Mouse (Mus musculus) heart, postnatal 0 days (tissue): Measurements from ENCODE around the gene Cxcr2. TPM values are rescaled to one million over a fixed set of nuclear protein-coding genes. Genes with fewer than 3 reads are reported as not detected.

ENCODE experiments used
- ATAC-seq: fragments of 200-750 bp; cut with Nextera tagmentation; 2 replicates; pipeline ENCODE4 v1.8.0; 2017; ENCODE audit warnings: low read depth, moderate number of reproducible peaks, moderate library complexity; ENCODE audit not compliant: insufficient read depth
- DNase-seq: peaks from one replicate; pipeline ENCODE4 v3.0.0-alpha.2; 2016; ENCODE audit warnings: low spot score
- H3K27ac ChIP-seq: fragments of 300-500 bp; sonication (generic); 2 replicates; pipeline ENCODE4 v1.5.1; 2014; ENCODE audit warnings: low read depth, mild to moderate bottlenecking
- H3K27me3 ChIP-seq: fragments of 300-500 bp; sonication (generic); 2 replicates; pipeline ENCODE4 v1.6.1; 2014; ENCODE audit warnings: low read length, mixed read lengths; ENCODE audit not compliant: control insufficient read depth, insufficient read depth
- H3K36me3 ChIP-seq: fragments of 300-500 bp; sonication (generic); replicated peaks from 2 replicates; pipeline ENCODE4 v1.6.1; 2014; ENCODE audit warnings: low read length, mixed read lengths; ENCODE audit not compliant: control insufficient read depth, insufficient read depth
- H3K4me1 ChIP-seq: fragments of 300-500 bp; sonication (generic); 2 replicates; pipeline ENCODE4 v1.6.1; 2014; ENCODE audit warnings: antibody characterized with exemption; ENCODE audit not compliant: control insufficient read depth, insufficient read depth
- H3K4me2 ChIP-seq: fragments of 300-500 bp; sonication (generic); 2 replicates; pipeline ENCODE4 v1.6.1; 2014; ENCODE audit warnings: low read depth, mild to moderate bottlenecking, low read length, moderate library complexity
- H3K4me3 ChIP-seq: fragments of 300-500 bp; sonication (generic); 2 replicates; pipeline ENCODE4 v1.5.1; 2014; ENCODE audit warnings: low read depth, low read length
- H3K9ac ChIP-seq: fragments of 300-500 bp; sonication (generic); replicated peaks from 2 replicates; pipeline ENCODE4 v1.6.1; 2014; ENCODE audit warnings: low read depth, low read length, mixed read lengths
- H3K9me3 ChIP-seq: fragments of 300-500 bp; sonication (generic); replicated peaks from 2 replicates; pipeline ENCODE4 v1.6.1; 2016; ENCODE audit warnings: low read length; ENCODE audit not compliant: control insufficient read depth
- CTCF ChIP-seq: IDR thresholded peaks from 2 replicates; pipeline ENCODE4 v1.5.1; 2016; ENCODE audit warnings: antibody characterized with exemption, control low read depth, low read depth
- EP300 ChIP-seq: IDR thresholded peaks from 2 replicates; pipeline ENCODE4 v1.6.1; 2016; ENCODE audit warnings: antibody characterized with exemption, low read depth
- WGBS: fragments of 180-500 bp; shearing (Covaris S2); extraction: QIAGEN DNeasy Blood & Tissue Kit; methylation state at CpG from one replicate; pipeline ENCODE4 v1.1.7; 2014; 5-methylcytosine and 5-hydroxymethylcytosine counted together
- polyA plus RNA-seq: library from polyadenylated mRNA; unstranded; fragments of >200 nt; fragmentation: Nextera tagmentation; extraction: Ambion mirVana; gene quantifications from 2 replicates; pipeline ENCODE4 v1.2.1, GENCODE M21; 2015
- total RNA-seq: library from RNA; depleted of rRNA; stranded (reverse); fragments of >200 nt; gene quantifications from 2 replicates; pipeline ENCODE4 v1.2.3, GENCODE M21; 2014; ENCODE audit warnings: low replicate concordance

Gene Cxcr2
- total and polyA plus RNA-seq, 2 experiments from 2014 or later = 0.08 TPM; not detected in 1

GRCm38 (mm10) chr1:74130883-74131659 is 22.7 kb upstream of the Cxcr2 start:
- WGBS = 83% methylated on average over 8 of the region's 8 CpGs
- no peaks in the 10 kb centered on the region for H3K4me1 ChIP-seq
- ATAC-seq = no peak
- TF ChIP-seq CTCF (no peak), EP300 (no peak)
- H3K9me3 ChIP-seq = no peaks in the 10 kb centered on the region
- H3K27me3 ChIP-seq = no peaks in the 10 kb centered on the region
- no peaks in the 10 kb centered on the region for H3K36me3 ChIP-seq
- H3K4me3 ChIP-seq = no peak overlapping the region
- H3K9ac ChIP-seq = no peak overlapping the region
- H3K27ac ChIP-seq = no peak overlapping the region
- DNase-seq = no peak
- no peak overlapping the region for H3K4me2 ChIP-seq

- DNase-seq (no peak), ATAC-seq (no peak)
- no peaks in the 10 kb centered on the region for H3K36me3 ChIP-seq
- peak; percentile 29 for TF ChIP-seq CTCF
- TF ChIP-seq EP300 = no peak
- H3K4me2 ChIP-seq = no peak overlapping the region
- 65% methylated on average over 3 of the region's 3 CpGs for WGBS
- H3K4me1 ChIP-seq = no peaks in the 10 kb centered on the region
- no peak overlapping the region for H3K27ac ChIP-seq
- H3K9ac ChIP-seq = no peak overlapping the region
- no peaks in the 10 kb centered on the region for H3K9me3 ChIP-seq
- H3K27me3 ChIP-seq = no peaks in the 10 kb centered on the region
- H3K4me3 ChIP-seq = no peak overlapping the region
These were observed 21.8 kb upstream of the Cxcr2 start for GRCm38 (mm10) chr1:74132011-74132410.

- no peak overlapping the region for H3K27ac ChIP-seq
- H3K27me3 ChIP-seq = no peaks in the 10 kb centered on the region
- WGBS = 67% methylated on average over 6 of the region's 6 CpGs
- H3K9ac ChIP-seq = no peak overlapping the region
- H3K36me3 ChIP-seq = no peaks in the 10 kb centered on the region
- no peak for DNase-seq
- no peaks in the 10 kb centered on the region for H3K4me1 ChIP-seq
- no peak for ATAC-seq
- no peaks in the 10 kb centered on the region for H3K9me3 ChIP-seq
- no peak overlapping the region for H3K4me2 ChIP-seq
- no peak overlapping the region for H3K4me3 ChIP-seq
- no peak for TF ChIP-seq EP300
These were observed 19.8 kb upstream of the Cxcr2 start for GRCm38 (mm10) chr1:74133954-74134353.

- H3K9me3 ChIP-seq = no peaks in the 10 kb centered on the region
- H3K27ac ChIP-seq = no peak overlapping the region
- ATAC-seq (no peak; the same call in 1 of the 2 replicates), DNase-seq (no peak)
- H3K9ac ChIP-seq = no peak overlapping the region
- 49% methylated on average over 6 of the region's 6 CpGs for WGBS
- H3K4me1 ChIP-seq = no peaks in the 10 kb centered on the region
- no peak for TF ChIP-seq CTCF
- TF ChIP-seq EP300 = no peak
- no peak overlapping the region for H3K4me3 ChIP-seq
- H3K27me3 ChIP-seq = no peaks in the 10 kb centered on the region
- no peaks in the 10 kb centered on the region for H3K36me3 ChIP-seq
- no peak overlapping the region for H3K4me2 ChIP-seq
These were observed 18.4 kb upstream of the Cxcr2 start for GRCm38 (mm10) chr1:74135326-74135950.

- Histone ChIP-seq H3K9me3 (no peaks in the 10 kb centered on the region), H3K4me1 (no peaks in the 10 kb centered on the region), H3K4me2 (no peak overlapping the region), H3K9ac (no peak overlapping the region), H3K4me3 (no peak overlapping the region), H3K27me3 (no peaks in the 10 kb centered on the region), H3K36me3 (no peaks in the 10 kb centered on the region), H3K27ac (no peak overlapping the region)
- WGBS = 51% methylated on average over 3 of the region's 3 CpGs
- no peak for DNase-seq
- no peak for ATAC-seq
- TF ChIP-seq EP300 = no peak
- TF ChIP-seq CTCF = peak; percentile 26; the same call in 1 of the 2 replicates
These were observed 14.4 kb upstream of the Cxcr2 start for GRCm38 (mm10) chr1:74139415-74139814.
